In the genomic region with DNA sequence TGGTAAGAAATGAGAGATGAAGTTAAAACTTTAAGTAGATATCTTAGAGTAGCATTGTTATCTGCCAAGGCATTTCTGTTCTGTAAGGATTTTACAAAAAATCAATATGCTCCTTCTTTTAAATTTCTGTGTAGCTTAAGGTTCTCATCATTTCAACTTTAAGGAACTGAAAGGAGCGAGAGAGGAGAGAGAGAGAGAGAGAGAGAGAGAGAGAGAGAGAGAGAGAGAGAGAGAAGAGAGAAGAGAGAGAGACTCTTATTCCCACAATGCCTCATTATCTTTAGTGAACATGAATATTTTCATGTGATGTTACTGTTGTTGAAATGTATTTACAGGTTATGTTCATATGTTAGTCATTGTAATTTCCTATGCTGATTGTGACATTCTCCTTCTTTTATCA, we compare ENCODE assay signal across 25 mouse cellular contexts. TPM values are rescaled to one million over a fixed set of nuclear protein-coding genes. Genes with fewer than 3 reads are reported as not detected.
DNase-seq lines count a peak whose midpoint lies in the region; TF ChIP-seq lines count a peak whose summit lies in the region.
"Had no signal": no experiment of that assay in that cellular context is flagged by ENCODE, and none has a peak within 500 bp of the region (broad histone marks: within the 10 kb centered on the region; RNA-seq: fewer than 3 reads in every experiment).

No protein-coding gene starts in this region.

- TF ChIP-seq CTCF in CH12.LX (conservative IDR thresholded peaks at IDR 0.05 in 1 of 2, IDR thresholded peaks at IDR 0.05 in 1 of 2; ENCODE audit: low read depth in 2 of 2, low read length in 2 of 2): no peak

- no peaks in the 10 kb centered on the region for H3K36me3 ChIP-seq in CH12.LX (replicated peaks in 1 of 2; ENCODE audit: control insufficient read depth in 1 of 2, insufficient read depth in 1 of 2, low read length in 1 of 2)
- H3K36me3 ChIP-seq: G1E; heart, embryonic 10.5 days; heart, embryonic 13.5 days; hindbrain, embryonic 12.5 days; hindbrain, embryonic 15.5 days had no signal

- dilution Hi-C loops in CH12.LX (cut with MboI; ENCODE audit: extremely low pct_ligation_motif_present, extremely low pct_unique_long_range_greater_than_20kb, low sequenced_read_pairs): no loop called here

- no peak overlapping the region for H3K27ac ChIP-seq in CH12.LX (ENCODE audit: insufficient read depth, low read depth)
- H3K27ac ChIP-seq: forebrain, embryonic 10.5 days; forebrain, embryonic 13.5 days; heart, adult 2 months; heart, embryonic 10.5 days; heart, embryonic 13.5 days; hindbrain, embryonic 12.5 days; hindbrain, embryonic 15.5 days had no signal

- TF ChIP-seq POLR2A in CH12.LX (IDR thresholded peaks at IDR 0.05; ENCODE audit: low read depth, low read length): no peak

- H3K4me1 ChIP-seq in CH12.LX (ENCODE audit: control insufficient read depth in 1 of 2, insufficient read depth in 2 of 2): no peaks in the 10 kb centered on the region
- H3K4me1 ChIP-seq: forebrain, embryonic 10.5 days; forebrain, embryonic 13.5 days; heart, embryonic 10.5 days; heart, embryonic 13.5 days; hindbrain, embryonic 12.5 days; hindbrain, embryonic 15.5 days had no signal

- no peaks in the 10 kb centered on the region for H3K79me2 ChIP-seq in CH12.LX (replicated peaks; ENCODE audit: control insufficient read depth, extremely low read depth, insufficient read depth, poor library complexity, severe bottlenecking)

- H3K4me3 ChIP-seq in CH12.LX (replicated peaks in 1 of 3; ENCODE audit: low read depth in 2 of 3, low read length in 2 of 3, poor library complexity in 1 of 3): no peak overlapping the region
- H3K4me3 ChIP-seq: forebrain, embryonic 10.5 days; forebrain, embryonic 13.5 days; heart, adult 2 months; heart, embryonic 10.5 days; heart, embryonic 13.5 days; hindbrain, embryonic 12.5 days; hindbrain, embryonic 15.5 days had no signal

- no peak overlapping the region for H3K9ac ChIP-seq in CH12.LX (ENCODE audit: insufficient read depth, low read depth)
- H3K9ac ChIP-seq: forebrain, embryonic 13.5 days; heart, embryonic 13.5 days; hindbrain, embryonic 12.5 days; hindbrain, embryonic 15.5 days had no signal

- no peaks in the 10 kb centered on the region for H3K27me3 ChIP-seq in CH12.LX (replicated peaks)
- H3K27me3 ChIP-seq: forebrain, embryonic 13.5 days; heart, embryonic 13.5 days; hindbrain, embryonic 12.5 days; hindbrain, embryonic 15.5 days had no signal

- no peak overlapping the region for H3K4me2 ChIP-seq in CH12.LX (ENCODE audit: insufficient read depth, low read depth, poor library complexity, severe bottlenecking)
- H3K4me2 ChIP-seq: forebrain, embryonic 13.5 days; heart, embryonic 13.5 days; hindbrain, embryonic 12.5 days; hindbrain, embryonic 15.5 days had no signal

- peak; percentile 3 for DNase-seq in CD4-positive helper T cell, adult 2 months (ENCODE audit: low read depth, low spot score)
- no peak for DNase-seq in CH12.LX (ENCODE audit: extremely low read depth)
- peak; percentile 11 for DNase-seq in induced T-regulatory cell, adult 2 months (ENCODE audit: low read depth)
- no peak for DNase-seq in thymus, postnatal 14 days
- DNase-seq in kidney, adult 9 months: no peak
- no peak for DNase-seq in spleen, postnatal 14 days (ENCODE audit: low spot score in 2 of 2)
- DNase-seq: adrenal gland, adult 8-10 months; adrenal gland, postnatal 25 days; cerebellum, adult 11-12 months; cerebellum, adult 8-10 months; cerebellum, postnatal 14 days; gastrocnemius, postnatal 10 days; gastrocnemius, postnatal 36 days; heart, adult 2 months; heart, postnatal 14 days had no signal

- H3K9me3 ChIP-seq in CH12.LX (replicated peaks; ENCODE audit: low read length): no peaks in the 10 kb centered on the region
- H3K9me3 ChIP-seq: forebrain, embryonic 10.5 days; forebrain, embryonic 13.5 days; G1E; heart, embryonic 10.5 days; heart, embryonic 13.5 days; hindbrain, embryonic 12.5 days; hindbrain, embryonic 15.5 days had no signal

- TF ChIP-seq RAD21 in CH12.LX (IDR thresholded peaks at IDR 0.05; ENCODE audit: low read depth, low read length): no peak

- in situ Hi-C loops in CH12.LX (cut with MboI; ENCODE audit: low pct_ligation_motif_present, low pct_unique_long_range_greater_than_20kb, low sequenced_read_pairs): no loop called here

- TF ChIP-seq EP300 in CH12.LX (IDR thresholded peaks at IDR 0.05; ENCODE audit: low read length): 0 out of 2 replicates have a peak, but pooled peaks have one; percentile 48

TF ChIP-seq in CH12.LX, 34 proteins besides CTCF, POLR2A, EP300 and RAD21:
- no peak for TF ChIP-seq USF2 (conservative IDR thresholded peaks at IDR 0.05; ENCODE audit: low read depth, low read length)
- TF ChIP-seq KAT2A (IDR thresholded peaks at IDR 0.05; ENCODE audit: insufficient replicate concordance, low read length): no peak
- TF ChIP-seq MEF2A (IDR thresholded peaks at IDR 0.05; ENCODE audit: borderline replicate concordance, low read depth, low read length): no peak
- TF ChIP-seq ZNF384 (IDR thresholded peaks at IDR 0.05; ENCODE audit: low read depth, low read length): no peak
- no peak for TF ChIP-seq ELF1 (IDR thresholded peaks at IDR 0.05; ENCODE audit: low read depth, low read length)
- TF ChIP-seq CHD1 (IDR thresholded peaks at IDR 0.05; ENCODE audit: low read depth, low read length): no peak
- TF ChIP-seq CHD2 (IDR thresholded peaks at IDR 0.05; ENCODE audit: low read length): no peak
- no peak for TF ChIP-seq NRF1 (IDR thresholded peaks at IDR 0.05; ENCODE audit: low read depth, low read length)
- peak; percentile 58 for TF ChIP-seq IRF4 (IDR thresholded peaks at IDR 0.05; ENCODE audit: low read depth, low read length)
- no peak for TF ChIP-seq ETS1 (conservative IDR thresholded peaks at IDR 0.05; ENCODE audit: low read depth, low read length)
- TF ChIP-seq JUN (IDR thresholded peaks at IDR 0.05; ENCODE audit: insufficient read depth, low read depth, low read length): no peak
- TF ChIP-seq SMC3 (IDR thresholded peaks at IDR 0.05; ENCODE audit: low read depth, low read length): no peak
- TF ChIP-seq PAX5 (IDR thresholded peaks at IDR 0.05; ENCODE audit: low read length): no peak
- no peak for TF ChIP-seq TCF12 (IDR thresholded peaks at IDR 0.05; ENCODE audit: low read depth, low read length)
- no peak for TF ChIP-seq MAZ (IDR thresholded peaks at IDR 0.05; ENCODE audit: low read depth, low read length)
- TF ChIP-seq ZC3H11A (IDR thresholded peaks at IDR 0.05; ENCODE audit: low read depth, low read length): no peak
- TF ChIP-seq BHLHE40 (IDR thresholded peaks at IDR 0.05; ENCODE audit: low read depth, low read length): no peak
- TF ChIP-seq JUND (conservative IDR thresholded peaks at IDR 0.05; ENCODE audit: low read depth, low read length): peak; percentile 46; the same call in 1 of the 2 replicates

RNA-seq across cellular contexts. Expression of a gene that starts 36.2 kb away (rescaled TPM):
- total RNA-seq in CH12.LX (2012; rRNA removed) (0.34 and 0.46 TPM in 2 replicates), CH12.LX (2014; rRNA removed) (1.2 and 1.8 TPM in 2 replicates)
- polyA plus RNA-seq in CH12.LX (2012; ENCODE audit: insufficient read length, low read depth): 0.56 and 1.4 TPM in 2 replicates
- total RNA-seq: gastrocnemius, adult 18-20 months; gastrocnemius, postnatal 36 days had no signal
- polyA plus RNA-seq: embryonic facial prominence, embryonic 11.5 days; forebrain, embryonic 16.5 days; G1E had no signal

Comparison
In these comparisons a context has a peak if more than half of its experiments do, and no peak if none do; other contexts are left out.
1. DNase-seq: peak in CD4-positive helper T cell, adult 2 months (single experiment) and induced T-regulatory cell, adult 2 months (single experiment); none in CH12.LX (single experiment), thymus, postnatal 14 days (single experiment), kidney, adult 9 months (single experiment) and spleen, postnatal 14 days (0 of 2).